Mouse (Mus musculus) neural tube, embryonic 15.5 days (tissue): Measurements from ENCODE around the gene Ogfod3. TPM values are rescaled to one million over a fixed set of nuclear protein-coding genes. Genes with fewer than 3 reads are reported as not detected.

Experiments used
- ATAC-seq: fragments of 200-750 bp; cut with Nextera tagmentation; 2 replicates; pipeline ENCODE4 v1.8.0; 2017; ENCODE audit warnings: mild to moderate bottlenecking, moderate TSS enrichment, moderate library complexity; ENCODE audit not compliant: low FRiP score
- H3K27ac ChIP-seq: fragments of 300-500 bp; sonication (generic); replicated peaks from 2 replicates; pipeline ENCODE4 v1.5.1; 2015; ENCODE audit warnings: mild to moderate bottlenecking, inconsistent platforms
- H3K27me3 ChIP-seq: fragments of 300-500 bp; sonication (generic); replicated peaks from 2 replicates; pipeline ENCODE4 v1.6.1; 2015; ENCODE audit warnings: inconsistent platforms
- H3K36me3 ChIP-seq: fragments of 300-500 bp; sonication (generic); 2 replicates; pipeline ENCODE4 v1.6.1; 2015; ENCODE audit warnings: inconsistent platforms
- H3K4me1 ChIP-seq: fragments of 300-500 bp; sonication (generic); 2 replicates; pipeline ENCODE4 v1.6.1; 2015; ENCODE audit warnings: inconsistent platforms
- H3K4me2 ChIP-seq: fragments of 300-500 bp; sonication (generic); 2 replicates; pipeline ENCODE4 v1.6.1; 2015; ENCODE audit warnings: inconsistent platforms, mild to moderate bottlenecking, moderate library complexity
- H3K4me3 ChIP-seq: fragments of 300-500 bp; sonication (generic); replicated peaks from 2 replicates; pipeline ENCODE4 v1.5.1; 2015; ENCODE audit warnings: mild to moderate bottlenecking, inconsistent platforms
- H3K9ac ChIP-seq: fragments of 300-500 bp; sonication (generic); replicated peaks from 2 replicates; pipeline ENCODE4 v1.6.1; 2015; ENCODE audit warnings: mild to moderate bottlenecking, inconsistent platforms
- H3K9me3 ChIP-seq: fragments of 300-500 bp; sonication (generic); replicated peaks from 2 replicates; pipeline ENCODE4 v1.6.1; 2016; ENCODE audit warnings: inconsistent platforms
- WGBS: fragments of 180-500 bp; shearing (Covaris S2); methylation state at CpG from one replicate; pipeline ENCODE4 v1.1.7; 2015; ENCODE audit warnings: mixed read lengths; 5-methylcytosine and 5-hydroxymethylcytosine counted together
- polyA plus RNA-seq: library from polyadenylated mRNA; unstranded; fragments of >200 nt; fragmentation: Nextera tagmentation; extraction: Ambion mirVana; gene quantifications from 2 replicates; pipeline ENCODE4 v1.2.1, GENCODE M21; 2015

Ogfod3 gene
- polyA plus RNA-seq, 1 experiment from 2014 or later = 31.7 TPM

GRCm38 (mm10) chr11:121192742-121193141 lies 11.8 kb downstream of the Ogfod3 start:
- H3K4me2 ChIP-seq = no peak overlapping the region
- no peaks in the 10 kb centered on the region for H3K4me1 ChIP-seq
- no peaks in the 10 kb centered on the region for H3K27me3 ChIP-seq
- H3K36me3 ChIP-seq = peaks cover 36% of the 10 kb centered on the region
- no peaks in the 10 kb centered on the region for H3K9me3 ChIP-seq
- no peak overlapping the region for H3K4me3 ChIP-seq
- ATAC-seq = no peak
- no peak overlapping the region for H3K27ac ChIP-seq
- WGBS = 73% methylated on average over 2 of the region's 2 CpGs
- H3K9ac ChIP-seq = no peak overlapping the region

- Histone ChIP-seq H3K9ac (no peak overlapping the region), H3K9me3 (no peaks in the 10 kb centered on the region), H3K4me3 (no peak overlapping the region), H3K4me1 (no peaks in the 10 kb centered on the region), H3K27ac (no peak overlapping the region), H3K36me3 (peaks cover 20% of the 10 kb centered on the region), H3K27me3 (no peaks in the 10 kb centered on the region), H3K4me2 (no peak overlapping the region)
- WGBS = 75% methylated on average over 3 of the region's 3 CpGs
- ATAC-seq = no peak
These were observed 14.8 kb downstream of the Ogfod3 start for GRCm38 (mm10) chr11:121189681-121190080.

GRCm38 (mm10) chr11:121176285-121177270 lies 27.9 kb downstream of the Ogfod3 start:
- Histone ChIP-seq H3K36me3 (peaks cover 14% of the 10 kb centered on the region), H3K4me1 (peaks cover 6% of the 10 kb centered on the region; the same call in 1 of the 2 replicates), H3K4me3 (no peak overlapping the region), H3K27ac (no peak overlapping the region), H3K9me3 (no peaks in the 10 kb centered on the region), H3K9ac (no peak overlapping the region), H3K27me3 (no peaks in the 10 kb centered on the region), H3K4me2 (no peak overlapping the region)
- ATAC-seq = no peak
- WGBS = 58% methylated on average over 12 of the region's 12 CpGs

GRCm38 (mm10) chr11:121174234-121174633 lies 30.3 kb downstream of the Ogfod3 start:
- Histone ChIP-seq H3K4me3 (no peak overlapping the region), H3K36me3 (no peaks in the 10 kb centered on the region), H3K27ac (no peak overlapping the region), H3K9ac (no peak overlapping the region), H3K4me2 (no peak overlapping the region), H3K9me3 (no peaks in the 10 kb centered on the region), H3K4me1 (peaks cover 6% of the 10 kb centered on the region; the same call in 1 of the 2 replicates), H3K27me3 (no peaks in the 10 kb centered on the region)
- ATAC-seq = no peak
- 39% methylated on average over 3 of the region's 3 CpGs for WGBS

- ATAC-seq = no peak
- Histone ChIP-seq H3K4me1 (peaks cover 6% of the 10 kb centered on the region; the same call in 1 of the 2 replicates), H3K4me3 (no peak overlapping the region), H3K4me2 (no peak overlapping the region), H3K27me3 (no peaks in the 10 kb centered on the region), H3K9ac (no peak overlapping the region), H3K9me3 (no peaks in the 10 kb centered on the region), H3K36me3 (no peaks in the 10 kb centered on the region), H3K27ac (no peak overlapping the region)
- WGBS = 68% methylated on average over 5 of the region's 5 CpGs
These were observed 31.3 kb downstream of the Ogfod3 start for GRCm38 (mm10) chr11:121173203-121173602.

GRCm38 (mm10) chr11:121163751-121164150 lies 40.8 kb downstream of the Ogfod3 start:
- H3K4me3 ChIP-seq = no peak overlapping the region
- H3K9me3 ChIP-seq = no peaks in the 10 kb centered on the region
- no peak overlapping the region for H3K9ac ChIP-seq
- no peaks in the 10 kb centered on the region for H3K4me1 ChIP-seq
- H3K36me3 ChIP-seq = no peaks in the 10 kb centered on the region
- no peak for ATAC-seq
- no peak overlapping the region for H3K27ac ChIP-seq
- 86% methylated on average over 4 of the region's 4 CpGs for WGBS
- H3K4me2 ChIP-seq = no peak overlapping the region
- H3K27me3 ChIP-seq = no peaks in the 10 kb centered on the region

- H3K27me3 ChIP-seq = peaks cover 24% of the 10 kb centered on the region
- no peaks in the 10 kb centered on the region for H3K36me3 ChIP-seq
- no peak overlapping the region for H3K4me3 ChIP-seq
- H3K27ac ChIP-seq = no peak overlapping the region
- H3K9ac ChIP-seq = no peak overlapping the region
- 96% methylated on average over 26 of the region's 26 CpGs for WGBS
- H3K4me1 ChIP-seq = peaks cover 8% of the 10 kb centered on the region
- ATAC-seq = no peak
- H3K9me3 ChIP-seq = no peaks in the 10 kb centered on the region
- no peak overlapping the region for H3K4me2 ChIP-seq
These were observed 43.7 kb downstream of the Ogfod3 start for GRCm38 (mm10) chr11:121160636-121161346.

- Histone ChIP-seq H3K4me1 (peaks cover 8% of the 10 kb centered on the region), H3K27ac (no peak within 1 kb of the TSS), H3K27me3 (peaks cover 32% of the 10 kb centered on the region), H3K4me3 (no peak within 1 kb of the TSS), H3K9me3 (no peaks in the 10 kb centered on the region), H3K9ac (no peak within 1 kb of the TSS), H3K36me3 (no peaks in the 10 kb centered on the region), H3K4me2 (no peak within 1 kb of the TSS)
- WGBS = 93% methylated on average over 5 of the region's 5 CpGs
- ATAC-seq = no peak
These were observed 44.5 kb downstream of the Ogfod3 start, which contains the start of gene Uts2r for GRCm38 (mm10) chr11:121159971-121160370. TSS of gene Uts2r (plus strand) at chr11:121160271.

- H3K4me3 ChIP-seq = peak overlapping the region; percentile 42
- no peak for ATAC-seq
- H3K4me1 ChIP-seq = peaks cover 8% of the 10 kb centered on the region
- H3K9ac ChIP-seq = peak overlapping the region; percentile 46
- peaks cover 35% of the 10 kb centered on the region for H3K27me3 ChIP-seq
- no peak overlapping the region for H3K27ac ChIP-seq
- no peaks in the 10 kb centered on the region for H3K9me3 ChIP-seq
- H3K4me2 ChIP-seq = peak overlapping the region; percentile 88
- H3K36me3 ChIP-seq = no peaks in the 10 kb centered on the region
- 1% methylated on average over 45 of the region's 45 CpGs for WGBS
These were observed 48.1 kb downstream of the Ogfod3 start for GRCm38 (mm10) chr11:121156411-121156891.

- peaks cover 35% of the 10 kb centered on the region for H3K27me3 ChIP-seq
- H3K4me1 ChIP-seq = peaks cover 8% of the 10 kb centered on the region
- 20% methylated on average over 4 of the region's 4 CpGs for WGBS
- H3K4me3 ChIP-seq = no peak overlapping the region
- no peak for ATAC-seq
- H3K27ac ChIP-seq = no peak overlapping the region
- H3K36me3 ChIP-seq = no peaks in the 10 kb centered on the region
- H3K9me3 ChIP-seq = no peaks in the 10 kb centered on the region
- H3K9ac ChIP-seq = no peak overlapping the region
- H3K4me2 ChIP-seq = no peak overlapping the region
These were observed 50.3 kb downstream of the Ogfod3 start for GRCm38 (mm10) chr11:121154203-121154602.

GRCm38 (mm10) chr11:121148193-121148592 lies 56.3 kb downstream of the Ogfod3 start:
- H3K36me3 ChIP-seq = no peaks in the 10 kb centered on the region
- no peak overlapping the region for H3K4me2 ChIP-seq
- H3K27me3 ChIP-seq = no peaks in the 10 kb centered on the region
- H3K9me3 ChIP-seq = no peaks in the 10 kb centered on the region
- no peak overlapping the region for H3K27ac ChIP-seq
- H3K9ac ChIP-seq = no peak overlapping the region
- no peak for ATAC-seq
- 76% methylated on average over 3 of the region's 3 CpGs for WGBS
- H3K4me3 ChIP-seq = no peak overlapping the region
- no peaks in the 10 kb centered on the region for H3K4me1 ChIP-seq
